Mouse (Mus musculus) kidney, postnatal 10 days (tissue): Measurements from ENCODE around the gene Tmx2.

ENCODE experiments used
- DNase-seq: peaks from one replicate; pipeline ENCODE4 v3.0.0; 2021; ENCODE audit warnings: mixed read lengths

Gene Tmx2

DNA sequence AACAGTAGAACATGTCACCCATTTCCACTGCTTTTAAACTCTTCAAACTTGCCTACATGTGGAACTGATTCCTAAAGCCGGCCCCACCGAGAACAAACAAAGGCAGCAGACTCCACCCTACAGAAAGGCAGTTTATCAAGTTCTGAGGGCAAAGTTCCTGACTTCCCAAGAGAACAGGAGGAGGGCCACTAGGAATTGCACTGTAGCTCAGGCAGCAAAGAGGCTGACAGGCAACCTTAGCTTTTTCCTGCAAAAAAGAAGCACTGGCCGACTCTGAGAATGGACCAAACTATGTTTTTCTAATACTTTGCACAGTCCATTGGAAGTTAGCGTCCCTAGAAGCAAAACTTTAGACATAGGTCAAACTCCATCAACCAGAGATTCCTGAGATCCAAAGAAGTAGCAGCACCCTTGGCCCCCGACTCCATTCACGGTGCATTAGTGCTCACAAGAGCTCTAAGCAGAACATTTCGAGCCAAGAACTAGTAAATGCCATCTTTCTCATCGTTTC lies 42.7 kb downstream of the Tmx2 start:
- DNase-seq: peak; percentile 64

DNA sequence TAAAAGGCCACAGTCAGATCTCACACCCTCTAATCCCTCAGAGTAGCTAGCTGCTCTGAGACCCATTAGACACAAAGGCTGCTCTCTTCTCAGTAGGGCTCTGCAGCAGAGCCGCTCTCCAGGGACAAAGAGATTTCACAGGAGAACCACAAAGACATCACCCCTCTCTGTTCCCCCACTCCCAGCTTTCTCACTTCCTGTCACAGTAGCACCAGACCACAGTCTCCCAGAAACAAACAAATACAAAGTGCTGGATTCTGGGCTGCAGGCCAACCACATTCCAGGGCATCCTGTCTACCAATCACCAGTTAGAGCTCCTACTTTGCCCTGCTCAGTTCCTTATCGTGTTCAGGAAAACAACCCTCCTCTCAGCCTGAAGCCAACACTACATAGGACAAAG lies 43.3 kb downstream of the Tmx2 start:
- peak; percentile 96 for DNase-seq

- no peak for DNase-seq
Measured at GRCm38 (mm10) chr2:84634934-84635482, 43.9 kb downstream of the Tmx2 start.

GRCm38 (mm10) chr2:84634006-84634405 lies 44.9 kb downstream of the Tmx2 start:
- no peak for DNase-seq

DNA sequence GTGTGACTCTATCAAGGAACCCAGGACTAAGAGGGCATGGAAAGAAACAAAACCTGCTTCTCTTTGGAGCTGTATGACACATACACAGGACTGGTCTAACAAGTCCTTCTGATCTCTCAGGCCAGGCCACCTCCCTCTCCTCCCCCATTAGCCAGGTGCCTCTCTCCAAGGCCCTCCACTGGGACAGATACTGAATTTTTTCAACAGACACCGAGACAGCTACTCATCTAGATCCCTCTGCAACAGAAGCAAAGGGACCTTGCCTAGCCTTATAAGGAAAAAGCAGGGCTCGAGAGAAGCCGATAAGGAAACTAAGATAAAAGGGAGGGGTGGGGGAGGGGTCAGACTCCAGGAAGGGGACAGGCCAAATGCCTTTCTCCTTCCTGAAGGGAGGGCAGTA lies 45.9 kb downstream of the Tmx2 start:
- DNase-seq: peak; percentile 40

DNA sequence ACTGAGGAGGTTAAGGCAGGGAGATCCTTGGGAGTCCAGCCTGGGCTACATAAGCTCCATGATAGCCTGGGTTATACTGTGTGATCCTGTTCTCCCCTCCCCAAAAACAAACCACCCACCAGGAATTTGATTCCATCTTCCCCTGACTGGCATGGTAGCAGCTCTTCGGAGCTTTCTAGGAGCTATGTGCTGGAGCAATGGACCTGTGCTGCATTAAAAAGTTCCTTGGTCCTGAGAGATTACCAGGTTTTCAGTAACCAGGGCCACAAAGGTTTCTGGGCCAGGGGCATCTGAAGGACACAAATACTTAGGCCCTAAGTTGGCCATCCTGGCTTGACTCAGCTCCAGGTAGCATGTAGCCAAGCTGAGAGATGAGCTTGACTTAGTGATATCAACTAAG lies 46.9 kb downstream of the Tmx2 start:
- no peak for DNase-seq

GRCm38 (mm10) chr2:84627036-84627435 lies 51.9 kb downstream of the Tmx2 start:
- no peak for DNase-seq

- no peak for DNase-seq
Measured at GRCm38 (mm10) chr2:84626366-84626975, 52.5 kb downstream of the Tmx2 start.

DNA sequence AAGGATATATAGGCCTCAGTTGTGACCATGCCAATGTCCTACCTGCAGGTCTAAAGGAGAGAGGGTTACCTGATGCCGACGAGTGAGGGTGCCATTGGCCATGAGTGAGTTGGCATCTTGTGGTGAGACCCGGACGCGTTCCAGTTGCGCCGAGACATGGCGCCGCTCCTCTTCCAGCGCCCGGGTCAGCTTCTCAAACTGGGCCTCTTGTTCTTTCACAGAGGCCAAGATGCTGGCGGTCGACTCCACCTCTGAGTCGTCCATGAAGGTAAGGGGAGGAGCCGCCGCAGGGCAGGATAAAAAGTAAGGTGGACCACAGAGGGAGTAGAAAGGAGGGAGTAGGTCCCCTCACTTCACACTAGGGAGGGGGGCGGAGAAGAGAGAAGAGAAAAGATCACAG lies 54.7 kb downstream of the Tmx2 start:
- DNase-seq: no peak

DNA sequence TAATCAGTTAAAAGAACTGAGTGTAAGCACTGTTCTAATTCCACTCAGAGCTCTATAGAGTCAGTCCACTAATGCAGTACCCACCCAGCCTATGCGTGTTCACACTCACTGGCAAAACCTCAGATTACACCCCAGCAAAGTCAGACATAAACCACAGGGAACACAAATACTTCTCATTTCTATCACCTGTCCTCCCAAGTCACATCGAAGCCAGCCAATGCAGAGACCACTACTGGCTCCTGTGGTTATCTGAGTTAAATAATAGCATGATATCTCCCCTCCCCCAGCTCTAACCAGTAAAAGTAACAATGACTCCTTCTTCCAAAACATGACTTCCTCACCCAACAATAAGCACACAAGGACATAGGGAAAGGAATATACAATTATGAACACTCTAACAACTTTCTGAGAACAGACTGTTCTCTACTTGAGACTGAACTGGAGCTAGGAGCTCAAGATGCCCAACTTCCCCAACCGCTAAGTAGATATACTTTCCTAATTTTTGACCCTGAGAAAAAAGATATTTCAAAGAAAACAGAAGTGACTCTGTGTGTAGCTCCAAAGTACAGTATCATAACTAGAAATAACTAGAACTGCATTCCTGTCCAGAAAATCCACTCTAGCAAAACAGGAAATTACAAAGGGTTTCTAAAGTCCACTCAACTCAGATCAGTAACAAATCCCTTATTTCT lies 55.4 kb downstream of the Tmx2 start:
- no peak for DNase-seq

DNA sequence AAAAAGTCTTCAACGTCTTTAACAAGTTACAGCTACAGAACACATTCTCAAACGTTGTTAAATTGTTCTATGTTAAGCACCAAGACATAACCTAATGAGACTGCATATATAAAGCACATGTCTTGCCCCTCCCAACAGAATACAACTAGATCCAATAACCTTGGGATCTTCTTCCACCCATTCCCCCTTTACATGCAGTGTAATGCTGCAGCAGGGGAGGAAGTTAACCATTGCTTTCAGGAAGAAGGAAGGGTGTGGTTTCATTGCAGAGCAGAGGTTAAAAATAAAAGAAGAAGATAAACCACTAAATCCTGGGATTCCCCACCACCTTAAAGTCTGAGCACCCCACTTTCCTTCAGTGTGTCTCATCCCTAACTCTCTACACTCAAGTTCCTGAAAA lies 56.3 kb downstream of the Tmx2 start:
- no peak for DNase-seq
